Mouse (Mus musculus) adrenal gland, adult 2 months (tissue): ENCODE measurements around the gene Gstp2. TPM values are rescaled to one million over a fixed set of nuclear protein-coding genes. Genes with fewer than 3 reads are reported as not detected.

Experiments used
- DNase-seq: peaks from one replicate; pipeline ENCODE4 v3.0.0; 2021
- polyA plus RNA-seq: library from polyadenylated mRNA; depleted of rRNA; stranded (reverse); fragments of >200 nt; gene quantifications from 2 replicates; pipeline ENCODE4 v1.2.3, GENCODE M21; 2012
- total RNA-seq, 2 experiments: library from RNA; stranded (reverse); gene quantifications; 2 replicates each; pipeline ENCODE4 v1.2.3; 2021

The Gstp2 gene
- total and polyA plus RNA-seq, 3 experiments: 7.9 to 61.4 (median 57.2) TPM

GRCm38 (mm10) chr19:4005971-4006370, 39.9 kb downstream of the Gstp2 start:
- DNase-seq: no peak

- no peak for DNase-seq
Measured at GRCm38 (mm10) chr19:4005091-4005490, 40.7 kb downstream of the Gstp2 start.

- DNase-seq: no peak
Measured at GRCm38 (mm10) chr19:4004331-4004730, 41.5 kb downstream of the Gstp2 start.

GRCm38 (mm10) chr19:4003641-4004040, 42.2 kb downstream of the Gstp2 start:
- no peak for DNase-seq

- DNase-seq: no peak
Measured at GRCm38 (mm10) chr19:4003112-4003511, 42.7 kb downstream of the Gstp2 start, which contains the start of gene Doc2g. Gene Doc2g (plus strand): TSS chr19:4003313.

GRCm38 (mm10) chr19:4001752-4002151, 44.1 kb downstream of the Gstp2 start:
- DNase-seq: no peak

- no peak for DNase-seq
Measured at GRCm38 (mm10) chr19:4000949-4001525, 44.8 kb downstream of the Gstp2 start.

- peak; percentile 97 for DNase-seq
Measured at GRCm38 (mm10) chr19:4000119-4000900, 45.5 kb downstream of the Gstp2 start, which contains the start of the genes Nudt8 and Gm49405. Gene Nudt8 (plus strand): TSS chr19:4000580. Gene Gm49405 (plus strand): TSS chr19:4000626.

GRCm38 (mm10) chr19:3999121-3999730, 46.6 kb downstream of the Gstp2 start:
- no peak for DNase-seq

- DNase-seq: no peak
Measured at GRCm38 (mm10) chr19:3998335-3998734, 47.5 kb downstream of the Gstp2 start.

- DNase-seq: no peak
Measured at GRCm38 (mm10) chr19:3997231-3997630, 48.6 kb downstream of the Gstp2 start.

GRCm38 (mm10) chr19:3996747-3997146, 49.1 kb downstream of the Gstp2 start:
- DNase-seq: no peak

- DNase-seq: no peak
Measured at GRCm38 (mm10) chr19:3996106-3996505, 49.7 kb downstream of the Gstp2 start.

- DNase-seq: no peak
Measured at GRCm38 (mm10) chr19:3995505-3995904, 50.3 kb downstream of the Gstp2 start.

GRCm38 (mm10) chr19:3994932-3995331, 50.9 kb downstream of the Gstp2 start:
- no peak for DNase-seq

GRCm38 (mm10) chr19:3992416-3992815, 53.4 kb downstream of the Gstp2 start, which contains the start of gene Tbx10:
Gene Tbx10 (plus strand): TSS chr19:3992752.
- DNase-seq: no peak

- DNase-seq: no peak
Measured at GRCm38 (mm10) chr19:3991966-3992365, 53.9 kb downstream of the Gstp2 start.

GRCm38 (mm10) chr19:3991562-3991961, 54.3 kb downstream of the Gstp2 start:
- no peak for DNase-seq

- DNase-seq: no peak
Measured at GRCm38 (mm10) chr19:3990804-3991203, 55.0 kb downstream of the Gstp2 start.
